Mouse (Mus musculus) gastrocnemius, adult 2 months (tissue): ENCODE data around the gene Nbr1. TPM values are rescaled to one million over a fixed set of nuclear protein-coding genes. Genes with fewer than 3 reads are reported as not detected.
"Not testable (repeated sequence)": the region's sequence is repeated elsewhere in the genome, so short reads cannot be mapped to it uniquely, and the experiment has no call there.

Source experiments
- DNase-seq: peaks from one replicate; pipeline ENCODE4 v3.0.0; 2022
- H3K27ac ChIP-seq: fragments of 200-600 bp; 2 replicates; pipeline ENCODE4 v1.8.1; 2022; ENCODE audit warnings: mild to moderate bottlenecking
- H3K4me3 ChIP-seq: fragments of 200-600 bp; 2 replicates; pipeline ENCODE4 v1.8.1; 2022; ENCODE audit warnings: mild to moderate bottlenecking, moderate library complexity
- CTCF ChIP-seq: fragments of 200-600 bp; IDR thresholded peaks from 2 replicates; pipeline ENCODE4 v1.8.1; 2022; ENCODE audit warnings: antibody characterized with exemption, mild to moderate bottlenecking, moderate library complexity
- intact Hi-C: fragments of 180-260 bp; cut with DNase I; formaldehyde crosslinking; loops from one replicate; pipeline ENCODE4 v1.15.1; 2025
- total RNA-seq, 2 experiments: library from RNA; stranded (reverse); gene quantifications; 2 replicates each; pipeline ENCODE4 v1.2.3; 2021

Nbr1 gene
- total RNA-seq, 2 experiments from 2014 or later: 65.3 to 65.6 TPM

DNA sequence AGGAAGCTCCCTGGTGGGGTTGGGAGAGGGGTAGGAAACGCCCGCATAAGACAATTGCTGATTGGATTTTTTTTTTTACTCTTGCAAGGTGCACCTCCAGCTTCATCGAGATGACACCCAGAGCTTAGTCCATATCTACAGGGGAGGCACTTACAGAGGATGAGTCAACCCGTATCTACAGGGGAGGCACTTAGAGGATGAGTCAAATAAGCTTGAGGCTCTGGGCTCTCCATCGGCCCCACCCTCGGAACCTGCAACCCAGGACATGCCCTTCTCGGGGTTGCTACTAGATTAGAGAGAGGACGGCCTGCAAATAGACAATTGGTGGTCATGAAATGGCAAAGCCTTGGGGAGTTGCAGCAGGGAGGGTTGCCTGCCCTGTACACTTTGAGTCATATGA, 64.2 kb downstream of the Nbr1 start:
- H3K4me3 ChIP-seq: no peak overlapping the region
- intact Hi-C loops: no loop called here
- DNase-seq: no peak
- no peak for TF ChIP-seq CTCF
- no peak overlapping the region for H3K27ac ChIP-seq

DNA sequence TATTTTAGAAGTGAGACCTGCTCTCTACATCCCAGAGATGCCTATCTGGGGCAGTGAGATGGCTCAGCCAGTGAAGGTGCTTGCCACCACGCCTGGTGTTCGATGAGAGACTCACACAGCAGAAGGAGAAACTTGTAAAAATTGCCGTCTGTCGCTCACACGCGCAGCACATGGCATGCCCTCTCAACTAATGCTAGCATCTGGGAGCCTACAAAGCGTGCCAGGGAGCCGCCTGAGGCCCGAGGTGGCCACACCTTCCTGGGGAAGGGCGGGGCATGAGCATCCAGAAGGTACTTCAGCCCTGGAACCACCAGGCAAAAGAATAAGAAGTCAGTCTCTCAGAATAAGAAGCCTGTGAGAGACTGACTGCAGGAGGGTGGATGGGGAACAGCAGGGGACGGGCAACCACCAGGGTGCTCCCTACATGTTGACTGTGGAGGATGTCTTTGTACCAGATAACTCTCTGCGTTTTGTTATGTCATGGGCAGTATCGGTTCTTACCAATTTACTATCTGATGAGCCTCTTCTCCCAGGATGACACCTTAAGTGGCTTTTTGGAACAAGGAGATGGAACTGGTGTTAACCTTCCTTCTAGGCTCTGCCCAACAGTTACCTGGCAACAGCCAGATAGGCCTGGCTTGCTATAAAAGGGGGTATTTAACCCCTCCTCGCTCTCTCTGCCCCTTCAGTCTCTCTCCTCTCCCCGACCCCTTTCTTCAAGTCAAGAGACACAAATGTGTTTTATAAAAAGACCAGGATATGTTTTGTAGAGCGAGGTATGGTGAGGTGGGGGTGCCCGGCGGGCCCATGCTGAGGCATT, 65.2 kb downstream of the Nbr1 start:
- intact Hi-C loops: no loop called here
- H3K4me3 ChIP-seq: no peak overlapping the region
- no peak overlapping the region for H3K27ac ChIP-seq
- no peak for DNase-seq
- no peak for TF ChIP-seq CTCF

DNA sequence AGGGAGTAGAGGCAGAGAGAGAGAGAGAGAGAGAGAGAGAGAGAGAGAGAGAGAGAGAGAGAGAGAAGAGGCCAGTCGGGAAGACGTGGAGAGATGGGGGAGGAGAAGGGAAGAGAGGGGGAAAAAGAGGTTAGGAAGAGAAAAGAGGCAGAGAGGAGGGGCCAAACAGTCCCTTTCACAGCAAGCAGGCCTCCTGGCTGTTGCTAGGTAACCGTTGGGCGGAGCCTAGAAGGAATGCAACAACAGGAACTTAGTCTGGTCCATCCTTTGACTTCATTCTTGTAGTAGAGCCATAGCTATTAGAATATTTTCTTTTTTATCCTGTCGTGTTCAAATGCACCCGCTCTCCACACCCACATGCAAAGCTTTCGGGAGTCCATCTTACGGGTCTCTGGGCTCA, 65.9 kb downstream of the Nbr1 start:
- intact Hi-C loops: no loop called here
- DNase-seq: no peak
- no peak for TF ChIP-seq CTCF
- Histone ChIP-seq H3K4me3 (no peak overlapping the region), H3K27ac (no peak overlapping the region)

DNA sequence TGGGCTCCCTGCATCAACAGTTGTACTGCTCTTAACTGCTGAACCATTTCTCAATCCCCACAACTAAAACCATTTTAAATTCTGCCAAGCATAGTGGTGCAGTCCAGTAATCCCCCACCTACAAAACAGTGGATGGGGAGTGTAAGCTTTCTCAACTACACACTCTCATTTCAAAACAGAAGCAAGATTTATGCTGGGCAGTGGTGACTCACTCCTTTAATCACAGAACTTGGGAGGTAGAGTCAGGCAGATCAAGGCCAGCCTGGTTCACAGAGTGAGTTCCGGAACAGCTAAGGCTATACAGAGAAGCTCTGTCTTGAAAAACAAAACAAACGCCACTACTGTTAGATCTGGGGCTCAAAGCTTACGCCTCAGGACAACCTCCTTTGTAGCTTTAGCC, 66.6 kb downstream of the Nbr1 start:
- H3K27ac ChIP-seq: no peak overlapping the region
- no peak overlapping the region for H3K4me3 ChIP-seq
- DNase-seq: no peak
- no peak for TF ChIP-seq CTCF
- intact Hi-C loops: no loop called here

DNA sequence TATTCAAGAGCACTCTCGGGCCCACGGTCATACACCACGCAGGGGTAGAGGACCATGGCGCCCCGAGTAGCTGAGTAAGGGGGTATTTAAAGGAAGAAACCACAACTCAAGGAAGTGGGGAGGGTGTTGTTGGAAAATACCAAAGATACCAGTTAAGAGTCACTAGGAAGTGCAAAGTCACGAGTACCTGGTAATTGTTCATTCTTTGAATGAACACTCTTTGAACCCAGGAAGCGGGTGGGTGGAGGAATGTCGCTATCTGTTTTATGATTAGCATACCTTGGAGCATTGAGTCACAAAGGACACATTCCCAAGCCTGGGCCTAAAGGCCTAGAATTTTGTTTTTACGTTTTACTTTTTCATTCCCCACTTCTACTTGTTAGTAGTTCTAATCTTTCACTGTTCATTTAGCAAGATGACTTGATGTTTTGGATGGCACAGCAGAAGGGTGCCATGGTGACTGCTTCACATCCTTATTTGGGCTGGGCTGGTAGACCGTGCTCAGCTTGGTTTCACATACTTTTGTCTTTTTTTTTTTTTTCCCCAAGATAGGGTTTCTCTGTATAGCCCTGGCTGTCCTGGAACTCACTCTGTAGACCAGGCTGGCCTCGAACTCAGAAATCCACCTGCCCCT, 68.2 kb downstream of the Nbr1 start:
- H3K27ac ChIP-seq, H3K4me3 ChIP-seq, intact Hi-C loops, DNase-seq: not testable (repeated sequence)

- peak overlapping the region; percentile 94 for H3K4me3 ChIP-seq
- intact Hi-C loops: loop anchor here (2.0 kb wide), 1 partner anchor 18 kb away; no protein-coding TSS in a partner anchor
- DNase-seq: peak; percentile 35
- TF ChIP-seq CTCF: no peak
- peak overlapping the region; percentile 93 for H3K27ac ChIP-seq
These were observed 74.7 kb downstream of the Nbr1 start for GRCm38 (mm10) chr11:101626649-101626994.

DNA sequence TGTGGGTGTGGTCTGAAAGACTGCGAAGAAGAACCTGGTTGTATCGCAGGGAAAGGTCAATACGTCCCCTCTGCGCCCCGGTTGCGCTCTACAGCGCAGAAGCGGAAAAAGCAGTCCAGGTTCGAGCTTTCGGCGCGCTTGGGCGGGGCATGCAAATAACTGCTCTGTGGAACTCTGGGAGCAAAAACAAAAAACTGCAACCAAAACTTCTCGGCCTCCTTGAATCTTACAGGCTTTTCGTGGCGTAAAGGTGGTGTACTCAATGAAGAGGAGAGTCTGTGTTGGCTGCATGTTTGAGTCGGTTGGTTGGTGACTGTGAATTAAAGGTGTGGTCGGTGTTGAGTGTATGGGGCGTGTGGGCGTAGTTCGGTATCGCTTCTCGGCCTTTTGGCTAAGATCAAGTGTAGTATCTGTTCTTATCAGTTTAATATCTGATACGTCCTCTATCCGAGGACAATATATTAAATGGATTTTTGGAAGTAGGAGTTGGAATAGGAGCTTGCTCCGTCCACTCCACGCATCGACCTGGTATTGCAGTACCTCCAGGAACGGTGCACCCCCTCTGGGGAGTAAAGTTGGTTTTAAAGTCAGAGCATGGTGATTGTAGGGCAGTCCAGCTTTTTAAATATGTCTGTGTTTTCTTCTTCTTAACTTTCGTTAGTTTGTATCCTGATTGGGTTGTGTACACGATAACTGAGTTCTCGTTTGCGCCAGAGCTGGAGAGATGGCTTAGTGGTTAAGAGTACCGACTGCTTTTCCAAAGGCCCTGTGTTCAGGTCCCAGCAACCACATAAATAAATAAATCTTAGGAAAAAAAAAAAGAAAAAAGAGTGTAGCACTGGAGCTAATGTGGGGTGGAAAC, 75.3 kb downstream of the Nbr1 start, which contains the start of gene Rdm1:
Gene Rdm1, plus strand, starts transcription at position 201 of the 862 bp plus-strand sequence.
- TF ChIP-seq CTCF: no peak
- H3K27ac ChIP-seq: peak within 1 kb of the TSS; percentile 93
- DNase-seq: peak; percentile 90
- peak within 1 kb of the TSS; percentile 94 for H3K4me3 ChIP-seq
- intact Hi-C loops: loop anchor here (2.0 kb wide), 1 partner anchor 18 kb away; no protein-coding TSS in a partner anchor

DNA sequence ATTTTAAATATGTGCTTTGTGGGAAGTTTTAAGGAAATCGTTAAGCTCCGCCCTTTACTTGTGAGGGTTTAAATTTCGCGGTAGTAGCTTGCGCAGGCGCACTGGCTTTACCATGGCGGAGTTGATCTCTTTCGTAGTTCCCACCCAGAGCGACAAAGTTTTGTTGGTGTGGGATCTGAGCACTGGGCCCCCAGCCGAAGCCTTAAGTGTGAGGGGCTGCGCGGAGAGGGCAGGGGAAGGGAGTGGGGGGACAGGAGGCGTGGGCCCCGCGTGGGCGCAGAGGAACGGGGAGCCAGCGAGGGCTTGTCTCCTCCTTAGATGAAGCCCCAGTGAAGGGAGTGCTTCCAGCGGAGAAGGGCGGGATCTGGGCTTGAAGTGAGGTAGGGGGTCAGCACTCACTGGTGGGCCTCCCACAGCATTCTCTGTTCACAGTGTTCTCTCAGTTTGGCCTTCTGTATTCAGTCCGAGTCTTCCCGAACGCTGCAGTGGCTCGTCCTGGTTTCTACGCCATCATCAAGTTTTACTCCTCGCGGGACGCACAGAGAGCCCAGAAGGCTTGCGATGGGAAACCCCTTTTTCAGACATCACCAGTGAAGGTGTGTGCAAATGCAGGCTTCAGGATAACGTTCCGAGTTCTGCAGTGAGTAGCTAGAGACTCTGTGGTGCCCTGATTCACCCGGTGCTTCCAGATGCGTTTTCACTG, 76.1 kb downstream of the Nbr1 start:
- peak; percentile 92 for DNase-seq
- peak overlapping the region; percentile 93 for H3K27ac ChIP-seq
- intact Hi-C loops: loop anchor here (2.0 kb wide), 1 partner anchor 17 kb away; no protein-coding TSS in a partner anchor
- TF ChIP-seq CTCF: no peak
- peak overlapping the region; percentile 94 for H3K4me3 ChIP-seq

GRCm38 (mm10) chr11:101628733-101629417, 76.9 kb downstream of the Nbr1 start:
- Histone ChIP-seq H3K4me3 (peak overlapping the region; percentile 94), H3K27ac (peak overlapping the region; percentile 93; the same call in 1 of the 2 replicates)
- intact Hi-C loops, DNase-seq: not testable (repeated sequence)

Other genes with a start within 250 kb of the Nbr1 start
- gene Becn1, start 249.9 kb upstream of the Nbr1 start, total RNA-seq: 10 to 100 TPM; 79.6 to 85.8 TPM
- 10 to 100 TPM; 70.0 to 71.6 TPM for gene Psme3, start 235.9 kb upstream of the Nbr1 start, total RNA-seq
- gene Aoc2, start 227.1 kb upstream of the Nbr1 start, total RNA-seq: 1 to 10 TPM in 1 of 2 experiments, under 1 TPM in 1; 0.64 to 1.4 TPM
- gene Aoc3, start 221.5 kb upstream of the Nbr1 start, total RNA-seq: 1 to 10 TPM; 4.0 to 6.1 TPM
- gene G6pc, start 184.6 kb upstream of the Nbr1 start, total RNA-seq: not detected
- 10 to 100 TPM; 17.1 to 24.9 TPM for gene Aarsd1, start 134.5 kb upstream of the Nbr1 start, total RNA-seq
- gene Gm27029, start 127.4 kb upstream of the Nbr1 start, total RNA-seq: 1 to 10 TPM; 7.9 to 8.4 TPM
- gene Rundc1, start 127.1 kb upstream of the Nbr1 start, total RNA-seq: 1 to 10 TPM; 7.3 to 8.8 TPM
- gene Ptges3l, start 126.8 kb upstream of the Nbr1 start, total RNA-seq: 10 to 100 TPM; 82.0 to 90.7 TPM
- 10 to 100 TPM; 31.9 to 49.4 TPM for gene Rpl27, start 109.9 kb upstream of the Nbr1 start, total RNA-seq
- 10 to 100 TPM in 1 of 2 experiments, 1 to 10 TPM in 1; 8.6 to 14.3 TPM for gene Ifi35, start 103.7 kb upstream of the Nbr1 start, total RNA-seq
- gene Rnd2, start 87.2 kb upstream of the Nbr1 start, total RNA-seq: 1 to 10 TPM; 3.3 to 3.5 TPM
- 10 to 100 TPM; 10.0 to 14.5 TPM for gene Vat1, start 85.9 kb upstream of the Nbr1 start, total RNA-seq
- gene Brca1, start 194 bp upstream of the Nbr1 start, total RNA-seq: under 1 TPM; 0.03 to 0.31 TPM
- gene Tmem106a, start 30.1 kb downstream of the Nbr1 start, total RNA-seq: 1 to 10 TPM; 1.0 to 2.6 TPM
- gene Gm11634, start 47.1 kb downstream of the Nbr1 start, total RNA-seq: not detected
- 10 to 100 TPM; 24.2 to 27.4 TPM for gene Rdm1, start 75.0 kb downstream of the Nbr1 start, total RNA-seq
- gene Arl4d, start 113.4 kb downstream of the Nbr1 start, total RNA-seq: 10 to 100 TPM in 1 of 2 experiments, 1 to 10 TPM in 1; 6.7 to 13.1 TPM
- 10 to 100 TPM; 13.8 to 15.1 TPM for gene Dhx8, start 180.8 kb downstream of the Nbr1 start, total RNA-seq
- gene Etv4, start 233.2 kb downstream of the Nbr1 start, total RNA-seq: 1 to 10 TPM; 2.7 to 3.1 TPM